Mouse (Mus musculus) kidney, adult 11 months (tissue): ENCODE data around the gene Erc2.

Experiments
- DNase-seq: peaks from one replicate; pipeline ENCODE4 v3.0.0; 2022

The Erc2 gene

GRCm38 (mm10) chr14:28405277-28405840 lies 783.1 kb downstream of the Erc2 start:
- no peak for DNase-seq

GRCm38 (mm10) chr14:28409390-28409789 lies 787.2 kb downstream of the Erc2 start:
- DNase-seq: no peak

GRCm38 (mm10) chr14:28409796-28410347 lies 787.6 kb downstream of the Erc2 start:
- no peak for DNase-seq

- DNase-seq: no peak
Observed at GRCm38 (mm10) chr14:28410789-28411225, 788.6 kb downstream of the Erc2 start.

- no peak for DNase-seq
Observed at GRCm38 (mm10) chr14:28412252-28412995, 790.2 kb downstream of the Erc2 start.

- DNase-seq: no peak
Observed at GRCm38 (mm10) chr14:28413516-28413915, 791.3 kb downstream of the Erc2 start.

GRCm38 (mm10) chr14:28417019-28417418 lies 794.8 kb downstream of the Erc2 start:
- DNase-seq: no peak

GRCm38 (mm10) chr14:28418497-28418896 lies 796.3 kb downstream of the Erc2 start:
- DNase-seq: no peak

- DNase-seq: no peak
Observed at GRCm38 (mm10) chr14:28419188-28419587, 797.0 kb downstream of the Erc2 start.

GRCm38 (mm10) chr14:28420596-28420995 lies 798.4 kb downstream of the Erc2 start:
- DNase-seq: no peak

- no peak for DNase-seq
Observed at GRCm38 (mm10) chr14:28426610-28427009, 804.4 kb downstream of the Erc2 start.

- no peak for DNase-seq
Observed at GRCm38 (mm10) chr14:28431703-28432309, 809.6 kb downstream of the Erc2 start.

GRCm38 (mm10) chr14:28434996-28435395 lies 812.8 kb downstream of the Erc2 start:
- DNase-seq: no peak

GRCm38 (mm10) chr14:28439171-28439570 lies 816.9 kb downstream of the Erc2 start:
- no peak for DNase-seq

GRCm38 (mm10) chr14:28441240-28441967 lies 819.2 kb downstream of the Erc2 start:
- DNase-seq: no peak

GRCm38 (mm10) chr14:28443254-28443944 lies 821.2 kb downstream of the Erc2 start:
- no peak for DNase-seq

GRCm38 (mm10) chr14:28445737-28446136 lies 823.5 kb downstream of the Erc2 start:
- DNase-seq: no peak

GRCm38 (mm10) chr14:28451771-28452170 lies 829.5 kb downstream of the Erc2 start:
- no peak for DNase-seq

GRCm38 (mm10) chr14:28456372-28457076 lies 834.3 kb downstream of the Erc2 start:
- DNase-seq: peak; percentile 41

GRCm38 (mm10) chr14:28457428-28457827 lies 835.2 kb downstream of the Erc2 start:
- no peak for DNase-seq

- DNase-seq: no peak
Observed at GRCm38 (mm10) chr14:28467956-28468355, 845.7 kb downstream of the Erc2 start.

GRCm38 (mm10) chr14:28469696-28470095 lies 847.5 kb downstream of the Erc2 start:
- no peak for DNase-seq
